Mouse (Mus musculus) CD4-positive helper T cell, adult 2 months (primary cell): Measurements from ENCODE around the gene Rasl10b.

Experiments used
- DNase-seq: peaks from one replicate; pipeline ENCODE4 v3.0.0-alpha.2; 2012; ENCODE audit warnings: low read depth, missing footprints, low spot score

Gene Rasl10b

GRCm38 (mm10) chr11:83429355-83429754 is 20.4 kb downstream of the Rasl10b start, which contains the start of gene Gas2l2:
TSS of gene Gas2l2 (minus strand) at chr11:83429455.
- DNase-seq: no peak

DNA sequence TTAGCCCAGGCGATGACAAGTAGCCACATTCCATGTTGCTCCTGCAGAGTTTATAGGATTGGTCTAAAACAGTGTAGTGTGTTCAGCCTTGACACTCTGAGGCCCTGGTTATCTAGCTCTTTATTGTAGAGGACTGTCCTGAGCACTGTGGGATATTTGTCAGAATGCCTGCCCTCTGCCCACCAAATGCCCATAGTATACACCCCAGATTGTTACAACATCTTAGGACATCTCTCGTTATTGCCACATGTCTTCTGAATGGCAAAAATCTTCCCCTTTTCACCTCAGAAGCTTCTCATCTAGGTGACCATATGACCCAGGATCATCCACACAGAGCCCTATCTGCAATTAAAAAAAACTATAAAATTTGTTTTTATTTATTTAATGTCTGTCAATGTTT is 23.6 kb downstream of the Rasl10b start:
- no peak for DNase-seq

- no peak for DNase-seq
Measured at GRCm38 (mm10) chr11:83437377-83437776, 28.4 kb downstream of the Rasl10b start, which contains the start of gene 1700020L24Rik. TSS of gene 1700020L24Rik (plus strand) at chr11:83437677.

DNA sequence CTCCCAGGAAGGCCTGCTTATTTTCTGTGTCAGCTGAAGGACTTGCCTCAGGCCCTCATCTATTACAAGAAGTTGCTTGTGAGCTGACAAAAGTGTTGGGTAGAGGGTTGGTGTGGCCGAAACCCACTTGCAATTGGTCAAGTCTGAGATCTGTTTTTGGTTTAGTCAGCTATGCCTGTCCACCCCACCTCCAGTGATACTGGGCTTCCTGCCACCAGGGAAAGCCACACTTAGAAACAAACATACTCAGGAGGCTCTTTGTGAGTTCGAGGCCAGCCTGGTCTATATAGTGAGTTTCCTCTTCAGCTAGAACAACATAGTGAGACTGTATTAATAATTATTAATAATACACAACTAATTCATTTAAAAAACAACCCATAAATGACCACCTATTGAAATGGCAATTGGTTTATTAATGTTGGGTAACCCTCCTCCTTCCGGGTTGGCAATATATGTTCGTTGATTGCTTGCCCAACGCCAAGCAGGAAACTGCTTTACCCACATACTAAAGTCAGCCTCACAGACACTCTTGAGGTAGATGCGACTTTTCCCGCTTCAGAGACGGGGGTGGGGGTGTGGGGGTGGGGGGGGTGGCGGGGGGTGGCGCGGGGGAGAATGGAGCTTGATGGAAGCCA is 30.6 kb downstream of the Rasl10b start:
- DNase-seq: peak; percentile 37

DNA sequence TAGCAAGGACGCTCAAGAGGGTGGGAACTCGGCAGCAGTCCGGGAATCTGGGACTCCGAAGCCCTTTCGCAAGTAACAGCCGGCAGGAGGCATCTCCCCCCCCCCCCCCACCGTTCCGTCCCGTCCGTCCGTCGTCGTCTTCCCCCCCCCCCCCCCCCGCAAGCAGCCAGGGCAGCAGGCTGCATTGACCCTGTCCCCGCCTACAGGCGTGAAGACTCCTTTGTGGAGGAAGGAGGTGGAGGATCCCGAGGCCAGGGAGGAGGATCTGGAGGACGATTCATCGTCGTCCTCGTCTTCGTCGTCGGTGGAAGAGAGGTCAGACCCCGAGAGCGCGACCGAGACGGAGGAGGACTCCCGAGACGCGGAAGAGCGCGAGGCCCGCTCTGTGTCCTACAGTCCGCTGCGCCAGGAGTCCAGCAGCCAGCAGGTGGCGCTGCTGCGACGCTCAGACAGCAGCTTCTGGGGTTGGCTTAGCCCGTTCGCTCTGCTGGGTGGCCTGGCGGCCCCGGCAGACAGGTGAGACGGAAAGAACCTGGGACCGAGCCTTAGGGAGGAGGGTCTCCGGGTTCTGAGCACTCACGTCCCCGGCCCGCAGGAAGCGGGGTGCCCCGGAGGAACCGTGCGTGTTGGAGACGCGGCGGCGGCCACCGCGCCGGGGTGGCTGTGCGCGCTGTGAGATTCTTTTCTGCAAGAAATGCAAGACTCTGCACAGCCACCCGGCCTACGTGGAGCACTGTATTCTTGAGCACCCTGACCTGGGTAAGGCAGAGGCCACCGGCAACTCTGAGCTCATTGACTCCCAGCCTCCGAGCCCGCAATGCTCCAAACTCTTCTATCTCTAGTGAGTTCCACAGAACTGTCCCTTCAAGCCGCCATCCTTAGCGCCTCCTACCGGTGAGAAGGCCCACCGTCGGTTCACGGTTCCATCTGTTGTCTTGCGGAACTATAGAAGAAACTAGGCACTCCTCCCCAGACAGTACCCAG is 31.4 kb downstream of the Rasl10b start:
- peak; percentile 94 for DNase-seq

DNA sequence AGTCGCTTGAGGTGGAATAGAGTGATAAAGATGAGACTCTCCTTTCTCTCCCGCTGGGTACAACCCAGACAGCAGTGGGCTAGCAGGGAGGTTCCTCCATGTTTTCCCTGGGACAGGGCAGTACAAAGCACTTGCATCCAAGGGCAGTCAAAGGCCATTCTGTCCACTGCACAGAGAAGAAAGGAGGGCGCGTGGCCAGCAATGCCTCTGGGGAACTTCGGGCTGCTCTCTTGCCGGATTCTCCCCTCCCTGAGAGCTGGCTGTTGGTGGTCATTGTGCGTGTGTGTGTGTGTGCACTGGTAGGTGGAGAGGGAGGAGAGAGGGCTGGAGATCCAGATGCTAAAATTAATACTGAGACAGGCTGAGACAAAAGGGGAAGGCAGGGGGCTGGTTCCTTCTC is 32.3 kb downstream of the Rasl10b start:
- DNase-seq: no peak

GRCm38 (mm10) chr11:83442596-83443267 is 33.8 kb downstream of the Rasl10b start:
- peak; percentile 59 for DNase-seq

DNA sequence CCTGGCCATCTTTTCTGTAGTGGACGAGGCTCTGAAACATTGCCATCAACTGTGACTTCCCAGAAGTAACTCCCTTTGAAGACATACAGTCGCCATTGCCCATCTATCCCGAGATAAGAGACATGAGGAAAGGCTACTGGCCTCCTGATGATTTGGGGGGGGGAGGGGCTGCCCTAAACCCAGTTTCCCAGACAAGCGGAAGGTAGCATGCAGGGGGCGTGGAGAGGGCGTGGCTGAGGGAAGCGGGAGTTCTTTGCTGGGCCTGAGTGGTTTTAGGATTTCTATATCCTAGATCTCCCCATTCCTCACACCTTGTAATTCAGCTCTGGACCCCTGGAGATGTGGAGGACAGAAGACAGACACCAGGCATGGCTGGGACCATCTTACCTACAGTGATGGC is 34.9 kb downstream of the Rasl10b start:
- DNase-seq: no peak

DNA sequence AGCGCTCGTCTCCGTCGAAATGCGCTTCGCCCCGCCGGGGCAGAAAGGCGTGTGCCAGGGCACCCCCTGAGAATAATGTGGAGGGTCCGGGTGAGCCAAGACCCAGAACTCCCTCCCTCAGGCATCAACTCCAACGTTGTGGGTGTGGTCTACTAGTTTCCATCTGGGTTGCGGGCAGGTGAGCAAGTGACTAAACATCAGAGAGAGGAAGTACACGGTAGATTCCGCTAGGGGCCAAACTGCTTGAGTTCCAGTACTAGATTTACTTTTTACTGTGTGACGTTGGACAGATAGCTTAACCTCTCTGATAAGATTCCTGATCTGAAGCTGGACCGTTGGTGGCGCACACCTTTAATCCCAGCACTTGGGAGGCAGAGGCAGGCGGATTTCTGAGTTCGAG is 36.1 kb downstream of the Rasl10b start:
- peak; percentile 61 for DNase-seq

DNA sequence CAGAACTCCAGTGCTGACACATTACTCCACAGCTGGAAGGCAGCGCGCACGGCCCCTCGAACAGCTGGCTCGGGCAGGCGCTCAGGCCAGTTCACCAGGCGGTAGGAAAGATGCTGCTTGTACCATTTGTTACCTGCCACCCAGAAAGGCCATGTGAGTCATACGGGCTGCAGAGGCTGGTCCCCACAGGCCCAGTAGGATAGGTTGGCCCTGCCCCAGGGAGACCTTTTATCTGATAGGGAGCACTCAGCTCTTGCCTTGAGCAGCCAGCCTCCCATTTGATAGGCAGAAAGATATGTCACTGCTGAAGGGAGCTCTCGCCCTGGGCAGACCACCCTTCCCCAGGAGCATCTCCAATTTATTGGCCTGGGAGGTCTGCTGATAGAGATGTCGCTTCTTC is 38.7 kb downstream of the Rasl10b start:
- DNase-seq: no peak

- DNase-seq: no peak
Measured at GRCm38 (mm10) chr11:83448021-83448926, 39.3 kb downstream of the Rasl10b start.

DNA sequence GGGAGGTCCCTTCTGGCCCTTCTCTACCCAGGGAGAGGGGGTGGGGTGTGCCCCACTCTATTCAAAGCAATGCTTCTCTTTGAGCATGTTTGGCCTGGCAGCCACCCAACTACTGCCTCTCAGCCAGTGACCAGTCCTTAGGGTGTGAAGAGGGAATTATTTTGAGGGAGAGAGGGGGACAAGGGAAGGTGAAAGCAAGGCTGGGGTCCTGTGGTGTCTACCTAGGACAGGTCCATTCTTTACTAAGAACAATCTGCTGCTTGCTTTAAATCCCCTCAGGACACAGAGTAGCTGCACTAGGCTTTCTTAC is 39.9 kb downstream of the Rasl10b start:
- DNase-seq: no peak

DNA sequence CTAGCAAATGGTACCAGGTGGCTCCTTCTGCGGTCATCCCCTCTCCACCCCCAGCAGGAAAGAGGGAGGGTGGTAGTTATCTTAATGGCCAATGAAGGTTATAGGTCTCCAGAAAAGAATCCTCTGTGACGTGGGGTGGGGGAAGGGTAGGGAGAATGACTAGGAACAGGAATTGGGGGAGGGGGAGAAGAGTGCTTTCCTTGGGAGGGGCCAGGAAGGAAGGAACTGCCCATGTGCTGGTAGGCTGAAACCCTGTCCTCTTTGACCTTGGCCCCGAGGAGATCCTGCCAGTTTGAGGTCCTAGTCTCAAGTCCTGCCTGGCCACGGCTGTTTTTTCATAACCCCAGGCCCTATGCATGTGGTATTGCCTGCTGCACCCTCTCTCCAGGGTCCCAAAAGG is 40.4 kb downstream of the Rasl10b start:
- DNase-seq: no peak

DNA sequence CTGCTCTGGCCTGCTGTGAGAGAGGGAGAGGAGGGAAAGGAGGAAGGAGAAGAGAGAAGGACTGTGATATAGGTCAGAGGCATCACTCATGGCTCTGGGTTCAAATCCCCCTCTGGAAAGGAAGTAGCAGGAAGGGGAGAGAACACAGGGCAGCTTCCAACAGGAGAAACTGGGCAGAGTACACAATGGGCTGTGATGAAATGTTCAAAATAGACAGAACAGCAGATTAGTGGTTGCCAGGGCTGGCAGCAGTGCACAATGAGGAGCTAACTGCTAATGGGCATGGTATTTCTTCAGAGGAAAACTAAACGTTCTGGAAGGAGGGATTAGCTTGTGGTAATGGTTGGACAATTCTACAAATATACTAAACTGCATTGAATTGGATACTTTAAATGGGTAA is 41.6 kb downstream of the Rasl10b start:
- no peak for DNase-seq

DNA sequence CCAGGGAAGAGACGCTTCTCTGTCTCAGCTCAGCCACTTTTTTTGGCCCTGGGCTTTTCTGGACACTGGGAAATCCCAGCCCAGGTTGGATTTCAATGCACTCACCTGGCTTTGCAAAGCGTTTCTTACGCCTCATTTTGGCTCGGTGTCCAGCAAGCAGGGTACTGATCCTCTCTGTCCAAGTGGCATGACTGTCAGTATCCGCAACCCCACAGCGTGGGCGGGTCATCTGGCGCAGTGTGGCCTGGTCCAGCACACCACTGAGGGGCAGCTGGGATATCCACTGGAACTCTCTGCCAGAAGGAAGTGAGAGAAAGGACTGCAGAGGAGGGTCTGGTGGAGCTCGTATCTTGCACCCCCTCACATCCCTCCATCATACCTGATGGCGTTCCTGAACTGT is 42.3 kb downstream of the Rasl10b start:
- no peak for DNase-seq

GRCm38 (mm10) chr11:83454548-83454947 is 45.6 kb downstream of the Rasl10b start:
- no peak for DNase-seq

GRCm38 (mm10) chr11:83455608-83456007 is 46.7 kb downstream of the Rasl10b start:
- DNase-seq: no peak

- DNase-seq: no peak
Measured at GRCm38 (mm10) chr11:83457257-83457656, 48.3 kb downstream of the Rasl10b start.

DNA sequence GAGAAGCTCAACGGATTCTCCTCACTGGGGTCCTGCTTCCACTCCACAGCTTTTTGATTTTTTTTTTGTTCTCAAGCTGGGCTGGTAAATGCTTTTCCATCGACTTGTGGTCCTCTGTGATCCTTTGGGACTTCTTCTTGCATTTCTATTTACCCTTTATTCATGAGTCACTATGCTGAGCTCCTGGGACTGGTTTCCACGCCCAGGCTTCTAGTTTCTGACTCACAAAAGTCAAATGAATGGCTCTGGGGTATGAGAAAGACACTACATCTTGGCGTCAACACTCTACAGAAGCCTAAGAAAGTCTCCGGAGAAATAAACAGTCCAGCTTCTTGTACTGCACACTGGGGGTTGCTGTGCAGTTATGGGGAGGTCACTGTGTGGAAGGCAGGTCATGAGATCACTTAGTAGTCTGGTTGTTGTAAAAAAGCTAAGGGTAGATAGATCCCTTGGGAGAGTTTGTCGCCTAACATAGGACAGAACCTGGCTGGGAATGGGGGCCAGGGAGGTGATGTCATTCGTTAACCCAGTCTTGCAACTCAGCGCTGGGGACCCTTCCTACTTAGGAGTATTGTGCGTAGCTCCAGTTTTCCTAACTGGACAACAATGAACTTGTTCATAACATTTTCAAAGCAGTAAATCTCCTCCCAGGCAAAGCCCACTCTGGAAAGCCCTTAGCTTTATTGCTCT is 49.1 kb downstream of the Rasl10b start:
- no peak for DNase-seq

- DNase-seq: no peak
Measured at GRCm38 (mm10) chr11:83461462-83462027, 52.6 kb downstream of the Rasl10b start.
